Mouse (Mus musculus) kidney, adult 2 months (tissue): Measurements from ENCODE around the gene Parg.

Source experiments
- CTCF ChIP-seq: fragments of 200-500 bp; conservative IDR thresholded peaks from 2 replicates; pipeline ENCODE4 v1.5.1; 2011; ENCODE audit warnings: low read depth, mild to moderate bottlenecking, control low read depth, low read length, moderate library complexity, mixed read lengths; ENCODE audit not compliant: insufficient read depth, insufficient read length
- POLR2A ChIP-seq: fragments of 200-500 bp; IDR thresholded peaks from one replicate; pipeline ENCODE4 v1.6.1; 2011; ENCODE audit warnings: low read depth, low read length, control low read depth

DNA sequence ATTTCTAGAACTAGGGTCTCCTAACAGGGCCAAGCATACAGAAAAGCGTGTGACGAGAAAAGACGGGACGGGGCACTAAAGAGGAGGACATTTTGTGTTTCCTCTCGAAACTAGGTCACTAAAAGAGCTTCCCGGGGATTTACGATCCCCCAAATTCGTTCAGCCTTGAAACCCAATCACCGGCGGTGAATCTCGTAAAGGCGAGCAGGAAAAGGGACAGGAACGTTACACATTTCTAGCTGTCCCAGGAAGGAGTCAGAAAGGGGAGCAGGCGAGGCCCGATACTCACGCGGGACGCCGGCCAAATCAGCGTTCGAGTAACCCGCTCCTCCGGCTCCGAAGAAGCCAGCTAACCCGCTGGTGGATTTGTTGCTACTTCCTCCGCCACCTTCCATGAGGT, 395 bp upstream of the Parg start:
- TF ChIP-seq CTCF (no peak), POLR2A (no peak)
